Mouse (Mus musculus): ENCODE measurements at regions not wholly inside any gene's neighbourhood (a gene's known extent, or its start where the extent isn't known, plus 50 kb on each side); places are given as distances from the start of the nearest gene placed in this dataset.

DNA sequence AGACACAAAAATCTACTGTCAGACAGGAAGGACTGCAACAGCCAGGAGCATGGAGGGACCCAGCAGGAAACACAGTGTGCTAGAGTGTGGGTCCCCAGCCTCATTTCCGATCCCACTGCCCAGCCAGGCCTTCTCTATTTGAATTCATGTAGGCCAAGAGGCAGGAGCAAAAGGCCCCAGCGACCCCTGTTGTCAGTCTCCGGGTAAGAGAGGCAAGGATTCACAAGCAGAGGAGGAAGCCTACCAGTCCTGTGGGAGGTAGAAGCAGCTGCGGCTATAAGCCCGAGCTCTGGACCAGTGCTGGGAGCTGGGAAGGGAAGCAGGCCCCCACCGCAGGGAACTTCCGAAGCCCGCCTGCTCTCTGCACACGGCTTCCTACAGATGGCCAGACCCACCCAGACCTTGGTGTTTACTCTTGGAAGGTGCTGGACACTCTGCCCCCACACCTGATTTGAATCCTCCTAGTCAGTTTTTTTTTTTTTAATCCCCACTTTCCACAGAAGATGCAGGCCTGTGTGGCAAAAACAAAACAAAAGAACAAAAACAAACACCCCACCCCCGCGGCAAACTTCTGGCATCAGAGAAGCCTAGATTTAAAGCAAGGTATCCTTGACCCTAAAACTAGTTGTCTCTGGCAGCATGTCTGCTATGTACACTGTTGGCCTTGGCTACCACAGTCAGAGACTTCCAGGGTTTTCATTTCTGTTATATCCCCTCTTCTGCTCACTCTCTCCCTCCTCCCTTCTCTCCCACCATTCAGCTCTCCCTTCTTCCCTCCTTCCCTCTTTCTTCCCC lies 420.6 kb upstream of the Trpc7 start:
- TF ChIP-seq MEF2A (IDR thresholded peaks at IDR 0.05; ENCODE audit: borderline replicate concordance, low read depth, low read length) (no peak), POLR2A (IDR thresholded peaks at IDR 0.05; ENCODE audit: low read depth, low read length) (no peak), SIN3A (IDR thresholded peaks at IDR 0.05; ENCODE audit: low read length) (no peak), CTCF (conservative IDR thresholded peaks at IDR 0.05 in 1 of 2, IDR thresholded peaks at IDR 0.05 in 1 of 2; ENCODE audit: low read depth in 2 of 2, low read length in 2 of 2) (no peak), SMC3 (IDR thresholded peaks at IDR 0.05; ENCODE audit: low read depth, low read length) (no peak), POLR2AphosphoS2 (IDR thresholded peaks at IDR 0.05; ENCODE audit: low read depth, low read length) (no peak), MYC (IDR thresholded peaks at IDR 0.05; ENCODE audit: low read depth, low read length) (no peak), MAZ (IDR thresholded peaks at IDR 0.05; ENCODE audit: low read depth, low read length) (no peak)

All from CH12.LX (cell line).